Mouse (Mus musculus): ENCODE data around the gene Dusp27. TPM values are rescaled to one million over a fixed set of nuclear protein-coding genes. Genes with fewer than 3 reads are reported as not detected.

The Dusp27 gene
- polyA plus RNA-seq (2015; fragmentation: Nextera tagmentation; extraction: Ambion mirVana): 0.26 and 0.53 TPM in 2 replicates

DNA sequence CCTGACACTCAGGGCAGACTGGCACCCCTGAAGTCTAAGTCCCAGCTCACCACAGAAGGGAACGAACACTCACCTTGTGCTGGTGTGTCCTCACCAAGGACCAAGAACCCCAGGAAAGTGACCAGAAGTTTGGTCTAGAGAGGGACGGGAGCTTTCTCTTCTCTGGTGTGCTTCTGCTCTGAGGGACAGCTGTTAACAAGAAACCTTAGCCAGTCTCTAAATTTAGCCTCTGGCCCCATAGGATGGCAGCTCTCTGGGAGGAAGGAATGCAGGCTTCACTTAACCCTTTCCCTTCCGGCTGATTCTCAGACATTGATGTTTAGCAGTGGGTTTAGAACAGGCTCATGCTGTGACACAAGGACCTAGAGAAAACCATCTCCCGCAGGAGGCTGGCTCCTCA lies at the start of gene Dusp27:
Dusp27 (minus strand) TSS at position 204 of the 400 bp plus-strand sequence.
- Histone ChIP-seq H3K9ac (no peak within 1 kb of the TSS), H3K36me3 (replicated peaks) (no peaks in the 10 kb centered on the region), H3K9me3 (replicated peaks) (no peaks in the 10 kb centered on the region), H3K4me2 (no peak within 1 kb of the TSS), H3K27me3 (no peaks in the 10 kb centered on the region), H3K4me3 (replicated peaks) (no peak within 1 kb of the TSS), H3K27ac (replicated peaks) (no peak within 1 kb of the TSS), H3K4me1 (replicated peaks) (peaks cover 3% of the 10 kb centered on the region)
- no peak for ATAC-seq (ENCODE audit: insufficient read depth)
- 48% methylated on average over 4 of the region's 4 CpGs for WGBS (ENCODE audit: insufficient replicate concordance)

DNA sequence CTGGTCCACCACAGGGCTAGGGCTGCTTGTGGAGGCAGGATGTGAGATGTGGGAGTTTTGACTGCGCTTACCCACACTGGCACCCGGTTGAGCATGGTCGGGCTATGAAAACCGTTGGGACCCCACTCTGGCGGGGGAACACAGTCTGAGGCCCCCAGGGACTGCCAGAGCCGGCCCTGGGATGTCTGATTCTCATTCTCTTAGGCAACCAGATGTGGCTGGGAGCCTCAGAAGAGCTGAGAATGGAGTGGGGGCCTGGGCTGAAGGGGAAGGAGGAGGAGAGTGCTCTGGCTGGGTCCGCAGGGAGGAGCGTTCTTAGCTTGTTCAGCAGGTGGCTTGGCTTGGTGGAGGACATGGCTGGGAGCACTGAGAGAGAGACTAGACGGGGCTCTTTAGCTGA lies 45.9 kb upstream of the Dusp27 start:
- no peaks in the 10 kb centered on the region for H3K36me3 ChIP-seq (replicated peaks)
- no peak overlapping the region for H3K9ac ChIP-seq
- H3K4me3 ChIP-seq (replicated peaks): no peak overlapping the region
- no peaks in the 10 kb centered on the region for H3K27me3 ChIP-seq
- WGBS (ENCODE audit: insufficient replicate concordance): 58% methylated on average over 9 of the region's 9 CpGs
- H3K4me2 ChIP-seq: no peak overlapping the region
- no peak for ATAC-seq (ENCODE audit: insufficient read depth)
- H3K4me1 ChIP-seq (replicated peaks): no peaks in the 10 kb centered on the region
- no peak overlapping the region for H3K27ac ChIP-seq (replicated peaks)
- H3K9me3 ChIP-seq (replicated peaks): no peaks in the 10 kb centered on the region

DNA sequence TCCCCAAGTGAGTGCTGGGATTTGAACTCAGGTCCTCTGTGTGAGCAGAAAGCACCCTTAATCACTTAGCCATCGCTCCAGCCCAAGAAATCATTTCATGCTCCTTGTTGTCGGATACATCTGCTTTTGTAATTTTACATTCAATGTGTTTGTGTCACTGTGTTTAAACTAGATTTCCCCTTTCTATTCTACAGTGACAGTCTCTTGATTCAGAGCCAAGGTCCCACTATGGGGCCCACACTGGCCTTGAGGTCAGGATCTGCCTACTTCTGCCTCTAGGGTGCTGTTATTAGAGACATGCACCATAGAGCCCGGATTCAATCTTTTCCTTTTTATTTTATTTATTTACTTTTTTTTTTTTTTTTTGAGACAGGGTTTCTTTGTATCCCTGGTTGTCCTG lies 45.3 kb upstream of the Dusp27 start:
- H3K4me3 ChIP-seq (replicated peaks): no peak overlapping the region
- no peak overlapping the region for H3K4me2 ChIP-seq
- H3K9me3 ChIP-seq (replicated peaks): no peaks in the 10 kb centered on the region
- no peak overlapping the region for H3K27ac ChIP-seq (replicated peaks)
- no peaks in the 10 kb centered on the region for H3K36me3 ChIP-seq (replicated peaks)
- no peak overlapping the region for H3K9ac ChIP-seq
- no peaks in the 10 kb centered on the region for H3K4me1 ChIP-seq (replicated peaks)
- no peak for ATAC-seq (ENCODE audit: insufficient read depth)
- WGBS (ENCODE audit: insufficient replicate concordance): 64% methylated on average over 3 of the region's 3 CpGs
- no peaks in the 10 kb centered on the region for H3K27me3 ChIP-seq

DNA sequence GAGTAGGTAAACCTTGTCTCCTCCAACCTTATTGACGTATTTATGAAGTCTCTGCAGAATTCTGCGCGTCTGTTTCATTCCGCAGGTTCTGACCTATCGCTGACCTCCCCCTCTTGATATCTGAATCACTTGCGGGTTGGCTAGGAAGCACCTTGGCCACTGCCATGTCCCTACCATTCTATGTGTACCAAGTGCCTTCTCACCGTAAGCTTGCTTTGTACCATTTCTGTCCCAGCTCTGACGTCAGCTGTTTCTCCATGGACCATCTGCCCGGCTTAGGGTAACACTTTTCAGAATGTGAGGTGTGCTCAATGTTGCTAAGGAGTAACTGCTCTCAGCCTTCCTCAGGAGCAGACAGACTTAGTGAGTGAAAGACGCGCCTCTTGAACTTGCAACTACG lies 43.1 kb upstream of the Dusp27 start:
- H3K4me1 ChIP-seq (replicated peaks): no peaks in the 10 kb centered on the region
- no peaks in the 10 kb centered on the region for H3K9me3 ChIP-seq (replicated peaks)
- 72% methylated on average over 12 of the region's 12 CpGs for WGBS (ENCODE audit: insufficient replicate concordance)
- no peak overlapping the region for H3K4me2 ChIP-seq
- H3K27ac ChIP-seq (replicated peaks): no peak overlapping the region
- H3K9ac ChIP-seq: no peak overlapping the region
- no peak overlapping the region for H3K4me3 ChIP-seq (replicated peaks)
- H3K27me3 ChIP-seq: no peaks in the 10 kb centered on the region
- H3K36me3 ChIP-seq (replicated peaks): no peaks in the 10 kb centered on the region
- no peak for ATAC-seq (ENCODE audit: insufficient read depth)

DNA sequence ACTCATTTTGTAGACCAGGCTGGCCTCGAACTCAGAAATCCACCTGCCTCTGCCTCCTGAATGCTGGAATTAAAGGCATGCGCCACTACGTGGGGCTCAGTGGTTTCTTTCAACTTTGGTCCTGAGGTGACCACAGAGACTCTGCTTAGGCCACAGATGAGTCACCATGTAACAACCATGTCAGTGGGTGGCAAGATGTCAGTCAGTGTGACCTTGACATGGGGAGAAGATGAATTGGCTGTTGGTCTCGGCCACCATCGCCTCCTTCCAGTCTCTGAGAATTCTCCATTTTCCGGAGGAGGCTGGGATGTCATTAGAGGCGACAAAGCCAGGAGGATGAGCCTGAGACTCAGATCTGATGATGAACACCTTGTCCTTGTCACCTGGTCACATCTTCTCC lies 42.0 kb upstream of the Dusp27 start:
- H3K27ac ChIP-seq (replicated peaks): no peak overlapping the region
- no peaks in the 10 kb centered on the region for H3K9me3 ChIP-seq (replicated peaks)
- H3K9ac ChIP-seq: no peak overlapping the region
- no peaks in the 10 kb centered on the region for H3K36me3 ChIP-seq (replicated peaks)
- H3K4me3 ChIP-seq (replicated peaks): no peak overlapping the region
- H3K27me3 ChIP-seq: no peaks in the 10 kb centered on the region
- WGBS (ENCODE audit: insufficient replicate concordance): 63% methylated on average over 7 of the region's 7 CpGs
- no peak overlapping the region for H3K4me2 ChIP-seq
- ATAC-seq (ENCODE audit: insufficient read depth): no peak
- no peaks in the 10 kb centered on the region for H3K4me1 ChIP-seq (replicated peaks)

DNA sequence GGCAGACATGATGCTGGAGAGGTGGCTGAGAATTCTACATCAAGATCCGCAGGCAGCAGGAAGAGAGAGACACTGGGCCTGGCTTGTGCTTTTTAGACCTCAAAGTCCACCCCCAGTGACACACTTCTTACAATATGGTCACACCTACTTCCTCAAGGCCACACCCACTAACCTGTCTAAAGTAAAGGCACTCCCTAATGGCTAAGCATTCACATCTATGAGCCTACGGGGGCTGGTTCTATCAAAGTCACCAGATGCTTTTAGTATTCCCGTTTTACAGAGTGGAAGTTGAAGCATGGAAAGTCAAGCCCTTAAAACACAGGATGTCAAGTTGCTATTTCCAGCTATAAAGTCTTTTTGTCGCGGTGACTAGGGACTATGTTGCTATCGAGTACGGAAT lies 40.3 kb upstream of the Dusp27 start:
- Histone ChIP-seq H3K9me3 (replicated peaks) (no peaks in the 10 kb centered on the region), H3K27me3 (no peaks in the 10 kb centered on the region), H3K36me3 (replicated peaks) (no peaks in the 10 kb centered on the region), H3K4me1 (replicated peaks) (no peaks in the 10 kb centered on the region), H3K9ac (no peak overlapping the region), H3K27ac (replicated peaks) (no peak overlapping the region), H3K4me3 (replicated peaks) (no peak overlapping the region), H3K4me2 (no peak overlapping the region)
- WGBS (ENCODE audit: insufficient replicate concordance): 77% methylated on average over 7 of the region's 7 CpGs
- ATAC-seq (ENCODE audit: insufficient read depth): no peak

DNA sequence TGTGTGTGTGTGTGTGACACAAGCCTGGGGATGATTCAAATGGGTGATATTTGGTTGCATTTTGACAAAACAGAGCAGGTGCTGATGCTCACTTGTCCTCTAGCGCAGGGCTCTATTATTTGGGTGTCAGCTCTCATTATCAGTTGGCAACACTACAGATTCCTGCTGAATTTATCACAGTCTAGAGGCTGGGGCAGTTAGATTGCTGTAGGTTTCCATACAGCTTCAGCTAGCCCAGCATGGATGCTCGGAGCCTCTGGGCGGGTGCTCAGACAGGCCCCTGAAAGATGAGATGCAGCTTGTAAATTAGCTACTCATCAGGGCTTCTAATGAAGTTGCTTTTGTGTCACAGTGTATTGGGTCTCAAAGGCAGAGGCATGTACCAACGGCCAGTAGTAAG lies 39.7 kb upstream of the Dusp27 start:
- 49% methylated on average over 4 of the region's 4 CpGs for WGBS (ENCODE audit: insufficient replicate concordance)

DNA sequence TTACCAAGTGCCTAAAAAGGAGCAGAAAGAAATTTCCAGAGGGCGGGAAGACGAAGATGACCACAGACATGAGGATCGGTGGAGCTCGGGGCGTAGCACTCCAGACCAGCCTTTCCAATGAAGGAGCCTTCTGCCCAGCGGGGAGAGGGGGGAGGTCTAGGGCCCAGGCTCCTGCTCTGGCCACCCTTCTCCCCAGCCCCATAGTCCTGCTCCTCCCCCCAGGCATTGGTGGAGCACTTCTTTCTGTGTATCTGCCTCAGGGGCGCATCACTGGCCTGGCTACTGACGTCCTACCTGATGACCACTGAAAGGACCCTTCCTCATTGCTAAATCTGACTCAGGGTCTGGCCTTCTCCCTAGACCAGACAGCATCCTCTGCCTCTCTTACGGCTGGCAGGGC lies 37.4 kb upstream of the Dusp27 start:
- WGBS (ENCODE audit: insufficient replicate concordance): 77% methylated on average over 9 of the region's 9 CpGs
- no peaks in the 10 kb centered on the region for H3K36me3 ChIP-seq (replicated peaks)
- no peak overlapping the region for H3K9ac ChIP-seq
- H3K4me3 ChIP-seq (replicated peaks): no peak overlapping the region
- no peaks in the 10 kb centered on the region for H3K9me3 ChIP-seq (replicated peaks)
- H3K27me3 ChIP-seq: peaks cover 5% of the 10 kb centered on the region
- H3K27ac ChIP-seq (replicated peaks): no peak overlapping the region
- H3K4me2 ChIP-seq: no peak overlapping the region
- H3K4me1 ChIP-seq (replicated peaks): 0 out of 2 replicates have a peak, but pooled peaks cover 2% of the 10 kb centered on the region
- no peak for ATAC-seq (ENCODE audit: insufficient read depth)

More for the DNA sequence above, 39.7 kb upstream of the Dusp27 start:
- Histone ChIP-seq H3K4me1 (replicated peaks) (no peaks in the 10 kb centered on the region), H3K9ac (no peak overlapping the region), H3K27ac (replicated peaks) (no peak overlapping the region), H3K36me3 (replicated peaks) (no peaks in the 10 kb centered on the region), H3K4me2 (no peak overlapping the region), H3K27me3 (no peaks in the 10 kb centered on the region), H3K4me3 (replicated peaks) (no peak overlapping the region), H3K9me3 (replicated peaks) (no peaks in the 10 kb centered on the region)
- no peak for ATAC-seq (ENCODE audit: insufficient read depth)

DNA sequence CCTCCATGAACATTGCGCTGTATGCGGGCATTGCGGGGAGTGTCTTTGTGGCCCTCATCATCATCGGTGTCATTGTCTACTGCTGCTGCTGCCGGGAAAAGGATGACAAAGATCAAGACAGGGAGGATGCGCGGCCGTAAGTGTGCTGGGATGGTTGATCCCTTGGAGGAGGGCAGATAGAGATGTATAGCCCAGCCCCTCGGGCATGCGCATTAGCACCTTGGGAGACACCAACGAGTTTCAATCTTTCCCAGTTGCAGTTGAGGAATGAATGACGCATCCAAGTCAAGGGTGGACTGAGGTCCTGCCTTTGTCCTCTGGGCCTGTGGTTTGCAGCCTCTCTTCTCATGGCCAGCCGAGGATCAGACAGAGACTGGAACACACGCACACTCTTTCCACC lies 36.9 kb upstream of the Dusp27 start:
- Histone ChIP-seq H3K4me1 (replicated peaks) (0 out of 2 replicates have a peak, but pooled peaks cover 2% of the 10 kb centered on the region), H3K9ac (no peak overlapping the region), H3K27me3 (peaks cover 10% of the 10 kb centered on the region), H3K9me3 (replicated peaks) (no peaks in the 10 kb centered on the region), H3K4me2 (no peak overlapping the region), H3K36me3 (replicated peaks) (no peaks in the 10 kb centered on the region), H3K4me3 (replicated peaks) (no peak overlapping the region), H3K27ac (replicated peaks) (no peak overlapping the region)
- ATAC-seq (ENCODE audit: insufficient read depth): no peak
- 79% methylated on average over 14 of the region's 14 CpGs for WGBS (ENCODE audit: insufficient replicate concordance)

DNA sequence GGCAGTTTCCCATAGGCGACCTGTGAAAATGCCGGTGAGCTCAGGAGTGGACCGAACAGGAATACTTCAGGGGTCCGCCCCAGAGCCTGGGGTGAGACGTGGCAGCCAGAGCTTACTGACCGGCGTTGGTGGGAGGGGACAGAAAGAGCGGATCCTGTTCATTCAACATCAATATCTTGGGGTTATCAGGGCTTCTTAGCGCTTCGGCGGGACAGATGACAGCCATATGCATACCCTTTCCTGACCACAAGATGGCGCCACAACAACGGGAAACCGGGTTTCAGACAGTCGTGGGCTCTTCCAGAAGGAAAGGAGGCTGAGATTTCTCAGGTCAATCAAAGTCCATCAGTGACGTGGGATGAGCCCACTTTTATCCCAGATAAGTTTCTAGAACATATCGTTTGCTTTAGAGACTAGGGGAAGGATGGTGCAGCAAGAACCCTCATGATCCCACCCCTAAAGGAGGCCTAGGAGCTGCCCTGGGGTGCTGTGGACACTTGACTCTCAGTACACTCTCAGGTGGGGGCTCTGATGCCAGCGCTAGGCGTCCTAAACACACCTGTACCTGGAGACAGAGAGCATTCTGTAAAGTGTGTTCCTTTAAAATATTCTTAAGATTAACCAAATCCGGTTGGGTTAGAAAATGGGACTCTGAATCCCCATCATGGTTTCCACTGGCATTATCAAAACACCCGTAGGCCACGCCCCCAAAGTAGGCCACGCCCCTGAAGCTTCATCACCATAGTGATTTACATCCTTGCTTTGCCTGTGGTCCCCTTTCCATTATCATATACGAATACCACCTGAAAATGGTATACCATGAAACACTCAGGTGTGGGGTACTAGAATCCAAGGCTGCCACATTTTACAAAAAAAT lies 33.1 kb upstream of the Dusp27 start:
- no peak overlapping the region for H3K4me3 ChIP-seq (replicated peaks)
- no peaks in the 10 kb centered on the region for H3K9me3 ChIP-seq (replicated peaks)
- peaks cover 43% of the 10 kb centered on the region for H3K27me3 ChIP-seq
- ATAC-seq (ENCODE audit: insufficient read depth): no peak
- H3K9ac ChIP-seq: no peak overlapping the region
- 11% methylated on average over 24 of the region's 24 CpGs for WGBS (ENCODE audit: insufficient replicate concordance)
- no peaks in the 10 kb centered on the region for H3K36me3 ChIP-seq (replicated peaks)
- 0 out of 2 replicates have a peak, but pooled peaks cover 2% of the 10 kb centered on the region for H3K4me1 ChIP-seq (replicated peaks)
- no peak overlapping the region for H3K27ac ChIP-seq (replicated peaks)
- H3K4me2 ChIP-seq: no peak overlapping the region

DNA sequence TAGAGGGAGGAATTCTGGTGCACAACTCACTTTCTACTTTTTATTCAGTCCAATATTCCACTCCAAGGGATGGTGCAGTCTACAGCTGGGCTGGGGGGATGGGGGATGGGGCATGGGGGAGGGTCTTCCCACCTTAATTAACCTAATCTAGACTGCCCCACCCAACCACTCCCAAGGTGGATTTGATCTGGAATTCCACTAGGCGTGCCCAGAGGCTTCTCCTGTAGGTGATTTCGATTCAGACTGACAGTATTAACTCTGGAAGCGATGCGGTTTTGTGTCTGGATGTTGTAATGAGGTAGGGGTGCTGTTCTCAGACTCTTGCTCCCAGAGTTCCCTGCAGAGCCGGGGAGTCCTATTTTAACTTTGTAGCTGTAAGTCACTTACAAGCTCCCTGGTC lies 32.4 kb upstream of the Dusp27 start:
- ATAC-seq (ENCODE audit: insufficient read depth): no peak
- Histone ChIP-seq H3K9me3 (replicated peaks) (no peaks in the 10 kb centered on the region), H3K27me3 (peaks cover 50% of the 10 kb centered on the region), H3K4me1 (replicated peaks) (0 out of 2 replicates have a peak, but pooled peaks cover 2% of the 10 kb centered on the region), H3K4me2 (no peak overlapping the region), H3K9ac (no peak overlapping the region), H3K27ac (replicated peaks) (no peak overlapping the region), H3K36me3 (replicated peaks) (no peaks in the 10 kb centered on the region), H3K4me3 (replicated peaks) (no peak overlapping the region)
- WGBS (ENCODE audit: insufficient replicate concordance): 53% methylated on average over 5 of the region's 5 CpGs
